Mouse (Mus musculus) left cerebral cortex, adult 2 months (tissue): ENCODE data around the gene Spock1. TPM values are rescaled to one million over a fixed set of nuclear protein-coding genes. Genes with fewer than 3 reads are reported as not detected.
A peak's percentile ranks its signal among the peaks of the same experiment; 100 is the strongest.

ENCODE experiments used
- DNase-seq, 2 experiments: peaks; one replicate each; pipeline ENCODE4 v3.0.0; 2021 to 2022; ENCODE audit warnings: low spot score in 2 of 2, mixed read lengths in 1 of 2; ENCODE audit errors: extremely low spot score in 1 of 2
- H3K27ac ChIP-seq: fragments of 200-600 bp; 2 replicates; pipeline ENCODE4 v1.8.1; 2022
- H3K4me3 ChIP-seq: fragments of 200-600 bp; 2 replicates; pipeline ENCODE4 v1.8.1; 2022
- CTCF ChIP-seq: fragments of 200-600 bp; IDR thresholded peaks from 2 replicates; pipeline ENCODE4 v1.8.1; 2022; ENCODE audit warnings: antibody characterized with exemption, mild to moderate bottlenecking, moderate library complexity
- intact Hi-C: fragments of 180-260 bp; cut with DNase I; formaldehyde crosslinking; loops from one replicate; pipeline ENCODE4 v1.15.1; 2025
- total RNA-seq, 2 experiments: library from RNA; stranded (reverse); gene quantifications; 2 replicates each; pipeline ENCODE4 v1.2.3; 2021

The Spock1 gene
- total RNA-seq, 2 experiments from 2014 or later = 276 to 279 TPM

- DNase-seq = no peak
- Histone ChIP-seq H3K4me3 (no peak overlapping the region), H3K27ac (no peak overlapping the region)
- no peak for TF ChIP-seq CTCF
- intact Hi-C loops = no loop called here
These were observed 118.3 kb downstream of the Spock1 start for GRCm38 (mm10) chr13:57789796-57790195.

GRCm38 (mm10) chr13:57788299-57788698 is 119.8 kb downstream of the Spock1 start:
- peak; percentile 30 for TF ChIP-seq CTCF
- no peak overlapping the region for H3K27ac ChIP-seq
- DNase-seq = no peak
- intact Hi-C loops = no loop called here
- H3K4me3 ChIP-seq = no peak overlapping the region

- no peak for DNase-seq
- H3K4me3 ChIP-seq = no peak overlapping the region
- no peak for TF ChIP-seq CTCF
- H3K27ac ChIP-seq = no peak overlapping the region
- intact Hi-C loops = no loop called here
These were observed 121.9 kb downstream of the Spock1 start for GRCm38 (mm10) chr13:57786278-57786677.

- DNase-seq = peak; percentile 43 to 49
- intact Hi-C loops = loop anchor here (5.0 kb wide), 1 partner anchor 54 kb away; no protein-coding TSS in a partner anchor
These were observed 125.2 kb downstream of the Spock1 start for GRCm38 (mm10) chr13:57782975-57783374.

GRCm38 (mm10) chr13:57782107-57782561 is 126.0 kb downstream of the Spock1 start:
- H3K4me3 ChIP-seq = no peak overlapping the region
- intact Hi-C loops = loop anchor here (5.0 kb wide), 1 partner anchor 55 kb away; no protein-coding TSS in a partner anchor
- H3K27ac ChIP-seq = no peak overlapping the region
- DNase-seq = no peak
- TF ChIP-seq CTCF = no peak

More at GRCm38 (mm10) chr13:57782975-57783374, 125.2 kb downstream of the Spock1 start:
- no peak overlapping the region for H3K4me3 ChIP-seq
- TF ChIP-seq CTCF = no peak
- H3K27ac ChIP-seq = no peak overlapping the region

- TF ChIP-seq CTCF = peak; percentile 55
- intact Hi-C loops = loop anchor here (2.0 to 10.0 kb wide), 2 partner anchors 130 to 494 kb away; partner anchors contain the start of gene Spock1
- Histone ChIP-seq H3K27ac (no peak overlapping the region), H3K4me3 (no peak overlapping the region)
- peak; percentile 26 to 59 for DNase-seq
These were observed 129.0 kb downstream of the Spock1 start for GRCm38 (mm10) chr13:57779146-57779545.

GRCm38 (mm10) chr13:57778524-57778923 is 129.6 kb downstream of the Spock1 start:
- intact Hi-C loops = loop anchor here (2.0 to 10.0 kb wide), 2 partner anchors 130 to 494 kb away; partner anchors contain the start of gene Spock1
- DNase-seq = no peak
- no peak for TF ChIP-seq CTCF
- H3K4me3 ChIP-seq = no peak overlapping the region
- H3K27ac ChIP-seq = no peak overlapping the region

- Histone ChIP-seq H3K27ac (no peak overlapping the region), H3K4me3 (no peak overlapping the region)
- DNase-seq = no peak
- TF ChIP-seq CTCF = no peak
- intact Hi-C loops = loop anchor here (10.0 kb wide), 1 partner anchor 487 kb away; no protein-coding TSS in a partner anchor
These were observed 136.1 kb downstream of the Spock1 start for GRCm38 (mm10) chr13:57771998-57772397.

- H3K27ac ChIP-seq = no peak overlapping the region
- TF ChIP-seq CTCF = peak; percentile 64
- H3K4me3 ChIP-seq = no peak overlapping the region
- peak in 1 of 2 experiments; percentile 40 for DNase-seq
- intact Hi-C loops = no loop called here
These were observed 141.4 kb downstream of the Spock1 start for GRCm38 (mm10) chr13:57766721-57767120.

GRCm38 (mm10) chr13:57761122-57761521 is 147.0 kb downstream of the Spock1 start:
- TF ChIP-seq CTCF = no peak
- intact Hi-C loops = no loop called here
- peak in 1 of 2 experiments; percentile 59 for DNase-seq
- Histone ChIP-seq H3K4me3 (no peak overlapping the region), H3K27ac (peak overlapping the region; percentile 74)

- DNase-seq = no peak
- TF ChIP-seq CTCF = no peak
- H3K27ac ChIP-seq = peak overlapping the region; percentile 74
- intact Hi-C loops = no loop called here
- no peak overlapping the region for H3K4me3 ChIP-seq
These were observed 147.5 kb downstream of the Spock1 start for GRCm38 (mm10) chr13:57760618-57761017.

- intact Hi-C loops = no loop called here
- no peak for DNase-seq
- TF ChIP-seq CTCF = no peak
- H3K27ac ChIP-seq = peak overlapping the region; percentile 34; the same call in 1 of the 2 replicates
- no peak overlapping the region for H3K4me3 ChIP-seq
These were observed 151.8 kb downstream of the Spock1 start for GRCm38 (mm10) chr13:57756316-57756715.

GRCm38 (mm10) chr13:57750831-57751230 is 157.3 kb downstream of the Spock1 start:
- intact Hi-C loops = no loop called here
- TF ChIP-seq CTCF = no peak
- Histone ChIP-seq H3K4me3 (no peak overlapping the region), H3K27ac (no peak overlapping the region)
- no peak for DNase-seq
